Mouse (Mus musculus) splenic B cell, adult 2 months (primary cell): ENCODE results near the gene Pcp4l1.
"Not testable (repeated sequence)": the region's sequence is repeated elsewhere in the genome, so short reads cannot be mapped to it uniquely, and the experiment has no call there.

Experiments
- DNase-seq: peaks from one replicate; pipeline ENCODE4 v3.0.0-alpha.2; 2011; ENCODE audit warnings: low read depth, low spot score
- H3K27me3 ChIP-seq: 2 replicates; pipeline ENCODE4 v1.6.1; 2012; ENCODE audit warnings: mild to moderate bottlenecking, low read length, moderate library complexity, mixed read lengths; ENCODE audit not compliant: control insufficient read depth, poor library complexity, insufficient read depth, severe bottlenecking
- H3K36me3 ChIP-seq: 2 replicates; pipeline ENCODE4 v1.6.1; 2012; ENCODE audit warnings: mild to moderate bottlenecking, low read length, moderate library complexity, mixed read lengths; ENCODE audit not compliant: control insufficient read depth, poor library complexity, insufficient read depth, severe bottlenecking

Gene Pcp4l1

DNA sequence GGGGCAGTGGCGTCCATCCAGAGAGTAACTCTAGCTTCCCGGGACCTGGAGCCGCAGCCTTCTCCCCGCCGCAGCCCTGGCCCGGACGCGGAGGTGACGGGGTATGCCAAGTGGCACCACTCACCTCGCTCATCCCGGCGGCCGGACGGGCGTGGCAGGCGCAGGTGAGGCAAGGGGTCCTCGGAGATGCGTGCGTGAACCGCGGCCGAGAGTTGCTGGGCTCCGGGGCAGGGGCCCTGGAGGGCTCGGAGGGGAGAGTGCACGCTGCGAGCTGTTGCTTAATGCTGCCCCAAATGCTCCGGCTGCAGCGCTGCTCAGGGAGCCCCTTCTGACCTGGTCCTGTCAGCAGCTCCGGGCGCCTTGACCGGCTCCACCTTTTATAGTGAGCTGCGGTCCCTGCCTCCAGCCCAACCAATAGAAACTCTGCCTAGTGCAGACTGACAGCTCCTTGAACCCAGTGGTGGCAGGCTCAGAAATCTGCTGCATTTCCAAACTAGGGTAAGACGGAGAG is at the start of gene Pcp4l1:
Gene Pcp4l1 (minus strand): TSS at position 382 of the 511 bp plus-strand sequence.
- no peaks in the 10 kb centered on the region for H3K27me3 ChIP-seq
- peak; percentile 29 for DNase-seq
- H3K36me3 ChIP-seq: no peaks in the 10 kb centered on the region

DNA sequence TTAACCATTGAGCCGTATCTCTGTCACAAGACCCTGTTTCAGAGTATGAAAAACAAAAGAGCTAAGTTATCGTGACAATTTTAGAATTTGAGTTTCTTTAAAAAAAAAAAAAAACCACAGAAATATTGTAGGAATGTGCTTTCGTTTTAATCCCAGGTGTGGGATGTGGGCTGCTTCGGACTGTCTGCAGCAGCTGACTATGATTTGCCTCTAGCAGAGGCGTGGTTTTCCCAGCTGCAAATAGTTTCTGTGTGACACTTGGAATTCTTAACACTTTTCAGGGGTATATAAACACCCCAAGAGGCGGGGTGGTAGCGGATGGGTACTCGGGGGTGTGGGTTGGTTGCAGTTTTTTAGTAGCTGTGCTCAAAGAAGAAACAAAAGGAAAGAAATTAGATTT is 49.3 kb upstream of the Pcp4l1 start:
- Histone ChIP-seq H3K27me3 (no peaks in the 10 kb centered on the region), H3K36me3 (peaks cover 3% of the 10 kb centered on the region)
- no peak for DNase-seq

GRCm38 (mm10) chr1:171241952-171242351 is 45.9 kb upstream of the Pcp4l1 start:
- not testable (repeated sequence) for DNase-seq, H3K36me3 ChIP-seq, H3K27me3 ChIP-seq

- H3K27me3 ChIP-seq: no peaks in the 10 kb centered on the region
- peaks cover 9% of the 10 kb centered on the region for H3K36me3 ChIP-seq
- no peak for DNase-seq
Observed at GRCm38 (mm10) chr1:171240911-171241310, 44.8 kb upstream of the Pcp4l1 start.

DNA sequence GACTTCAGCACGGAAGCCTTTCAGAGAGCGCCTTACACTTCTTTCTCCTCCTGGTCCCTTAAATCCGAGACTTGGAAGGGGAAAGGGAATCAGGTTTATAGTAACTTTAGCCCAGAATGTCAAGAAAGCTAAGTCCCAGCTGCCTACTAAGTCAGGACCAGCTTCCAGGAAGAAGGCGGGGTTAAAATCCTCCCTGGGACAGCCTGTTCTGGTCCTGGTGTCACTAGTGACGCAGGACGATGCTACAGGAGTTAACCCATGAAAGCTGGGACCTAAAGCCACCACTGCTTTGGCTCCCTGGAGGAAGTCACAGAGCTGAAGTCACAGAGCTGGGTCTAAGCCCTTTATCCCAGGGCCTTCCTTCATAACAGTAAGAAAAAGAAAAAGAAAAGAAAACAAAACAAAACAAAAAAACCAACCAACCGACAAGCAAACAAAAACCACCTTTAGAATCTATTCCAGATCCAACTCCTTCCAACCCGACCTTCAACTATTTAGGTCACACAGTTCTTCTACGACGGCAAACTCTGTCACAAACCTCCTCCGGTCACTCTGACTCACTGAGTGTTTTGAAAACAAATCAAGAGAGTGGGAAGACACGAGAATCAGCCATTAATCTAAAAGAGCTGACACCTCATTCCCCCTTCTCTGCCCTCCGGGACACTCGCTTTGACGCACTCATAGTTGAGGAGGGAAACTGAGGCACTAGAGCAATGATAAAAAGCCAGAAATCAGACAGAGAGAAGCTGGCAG is 44.1 kb upstream of the Pcp4l1 start:
- H3K36me3 ChIP-seq: peaks cover 8% of the 10 kb centered on the region
- DNase-seq: no peak
- H3K27me3 ChIP-seq: no peaks in the 10 kb centered on the region

- DNase-seq: peak; percentile 75
- Histone ChIP-seq H3K36me3 (peaks cover 8% of the 10 kb centered on the region), H3K27me3 (no peaks in the 10 kb centered on the region)
Observed at GRCm38 (mm10) chr1:171238463-171238862, 42.4 kb upstream of the Pcp4l1 start.

DNA sequence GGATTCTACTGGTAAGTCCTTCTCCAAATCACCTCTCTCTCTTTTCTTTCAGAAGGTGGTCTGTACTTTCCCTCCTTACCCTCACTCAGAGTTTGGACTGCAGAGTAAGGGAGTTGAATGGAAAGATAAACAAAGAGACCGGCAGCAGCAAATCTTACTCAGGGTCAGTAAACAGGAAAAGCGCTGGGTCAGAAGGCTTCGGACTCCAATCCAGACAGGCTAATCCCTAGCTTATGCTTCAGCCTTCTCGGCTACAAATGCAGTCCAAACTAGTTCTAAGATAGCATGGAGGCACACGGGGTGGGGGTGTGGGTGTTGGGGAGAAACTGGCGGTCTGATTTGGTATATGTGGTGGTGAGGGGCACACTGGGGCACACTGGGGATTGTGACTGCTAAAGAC is 41.4 kb upstream of the Pcp4l1 start:
- no peak for DNase-seq
- peaks cover 8% of the 10 kb centered on the region for H3K36me3 ChIP-seq
- H3K27me3 ChIP-seq: no peaks in the 10 kb centered on the region

DNA sequence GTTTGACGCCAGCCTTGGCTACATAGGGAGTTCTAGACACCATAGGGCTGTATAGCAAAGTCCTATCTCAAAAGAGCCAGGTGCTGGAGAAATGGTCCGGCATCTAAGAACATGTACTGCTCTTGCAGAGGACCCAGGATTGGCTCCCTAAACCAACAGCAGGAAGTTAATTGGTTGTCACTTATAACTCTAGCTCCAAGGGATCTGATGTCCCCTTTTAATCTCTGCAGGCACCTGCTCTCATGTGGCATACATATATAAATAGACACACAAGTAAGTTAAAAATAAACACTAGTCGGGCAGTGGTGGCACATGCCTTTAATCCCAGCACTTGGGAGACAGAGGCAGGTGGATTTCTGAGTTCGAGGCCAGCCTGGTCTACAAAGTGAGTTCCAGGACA is 39.7 kb upstream of the Pcp4l1 start:
- H3K27me3 ChIP-seq: no peaks in the 10 kb centered on the region
- peaks cover 6% of the 10 kb centered on the region for H3K36me3 ChIP-seq
- no peak for DNase-seq

GRCm38 (mm10) chr1:171234538-171234937 is 38.5 kb upstream of the Pcp4l1 start:
- H3K27me3 ChIP-seq: no peaks in the 10 kb centered on the region
- DNase-seq: no peak
- H3K36me3 ChIP-seq: peaks cover 6% of the 10 kb centered on the region

DNA sequence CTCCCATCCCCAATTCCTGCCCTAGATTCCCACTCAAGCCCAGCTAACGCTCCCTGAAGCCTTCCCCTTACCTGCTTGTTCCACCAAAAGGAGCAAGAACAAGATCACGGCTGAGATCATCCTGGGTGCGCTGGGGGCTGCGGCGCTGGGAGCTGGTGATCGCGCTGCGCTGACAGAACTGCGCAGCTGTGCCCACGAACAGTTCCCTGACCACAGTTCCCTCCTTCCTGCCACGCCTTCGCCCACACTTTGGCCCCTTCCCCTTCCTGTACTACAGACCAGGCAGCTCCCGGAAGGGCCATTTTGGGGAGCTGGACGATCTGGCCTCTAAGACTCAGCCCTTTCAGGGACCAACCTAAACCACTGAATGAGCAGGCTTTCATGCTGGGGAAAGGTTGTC is 38.1 kb upstream of the Pcp4l1 start, which contains the start of gene Fcer1g:
Gene Fcer1g (minus strand): TSS at position 240 of the 400 bp plus-strand sequence.
- Histone ChIP-seq H3K36me3 (peaks cover 6% of the 10 kb centered on the region), H3K27me3 (no peaks in the 10 kb centered on the region)
- no peak for DNase-seq

- Histone ChIP-seq H3K36me3 (peaks cover 4% of the 10 kb centered on the region), H3K27me3 (no peaks in the 10 kb centered on the region)
- no peak for DNase-seq
Observed at GRCm38 (mm10) chr1:171232800-171233730, 37.0 kb upstream of the Pcp4l1 start.

DNA sequence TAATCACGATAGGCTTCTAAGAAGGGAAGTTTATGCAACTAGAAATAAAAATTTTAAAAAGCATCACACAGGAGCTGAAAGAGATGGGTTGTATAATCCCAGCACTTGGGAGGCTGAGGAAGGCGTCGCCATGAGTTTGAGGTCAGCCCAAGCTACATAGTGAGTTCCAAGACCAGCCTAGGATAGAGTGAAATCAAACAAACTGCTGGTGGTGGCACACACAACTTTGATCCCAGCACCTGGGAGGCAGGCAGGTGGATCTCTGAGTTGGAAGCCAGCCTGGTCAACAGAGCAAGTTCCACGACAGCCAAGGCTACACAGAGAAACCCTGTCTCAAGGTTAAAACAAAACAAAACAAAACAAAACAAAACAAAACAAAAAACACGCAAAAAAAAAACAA is 36.3 kb upstream of the Pcp4l1 start:
- Histone ChIP-seq H3K36me3 (no peaks in the 10 kb centered on the region; the same call in none of the 2 replicates), H3K27me3 (no peaks in the 10 kb centered on the region)
- DNase-seq: no peak

GRCm38 (mm10) chr1:171231844-171232243 is 35.8 kb upstream of the Pcp4l1 start:
- no peaks in the 10 kb centered on the region for H3K27me3 ChIP-seq
- no peaks in the 10 kb centered on the region; the same call in 1 of the 2 replicates for H3K36me3 ChIP-seq
- DNase-seq: peak; percentile 46

DNA sequence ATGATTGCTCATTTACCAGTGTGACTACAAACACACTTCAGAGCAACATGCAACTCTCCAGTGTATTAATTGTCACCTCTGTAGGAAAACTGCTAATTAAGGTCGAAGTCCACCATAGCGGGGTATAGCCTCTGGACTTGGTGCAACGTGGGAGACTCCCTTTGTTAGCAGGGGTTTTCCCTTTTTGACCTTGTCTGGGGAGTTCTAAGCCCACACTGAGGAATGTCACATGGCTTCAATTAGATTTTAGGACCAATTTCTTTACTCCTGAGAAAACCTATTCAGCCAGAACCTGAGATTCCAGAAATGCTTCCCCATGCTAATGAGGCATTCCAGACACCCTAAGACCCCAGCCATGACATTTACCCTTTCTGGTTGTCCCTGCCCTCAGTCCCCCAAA is 34.1 kb upstream of the Pcp4l1 start:
- no peaks in the 10 kb centered on the region for H3K27me3 ChIP-seq
- no peak for DNase-seq
- no peaks in the 10 kb centered on the region; the same call in 1 of the 2 replicates for H3K36me3 ChIP-seq

DNA sequence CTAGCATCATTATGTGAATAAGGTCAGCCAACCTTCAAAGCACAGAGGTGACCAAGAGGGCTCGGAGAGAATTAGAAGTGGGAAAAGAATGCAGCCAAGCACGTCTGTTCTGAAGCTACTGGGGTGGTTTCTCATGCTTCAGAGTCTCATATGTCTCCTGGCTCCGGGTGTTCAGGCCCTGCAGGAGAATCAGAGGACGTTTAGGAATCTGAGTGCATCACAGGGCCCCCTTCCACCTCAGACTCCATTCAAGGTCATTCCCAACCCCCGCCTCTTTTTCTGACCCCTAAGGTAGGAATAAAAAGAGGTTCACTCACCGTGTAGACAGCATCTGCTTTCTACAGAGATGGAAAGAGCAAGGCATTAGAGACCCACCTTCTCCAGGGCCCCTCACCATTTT is 33.7 kb upstream of the Pcp4l1 start:
- Histone ChIP-seq H3K27me3 (no peaks in the 10 kb centered on the region), H3K36me3 (no peaks in the 10 kb centered on the region)
- DNase-seq: no peak
